Comparison of ENCODE assay signal across 8 mouse cellular contexts in the genomic region with DNA sequence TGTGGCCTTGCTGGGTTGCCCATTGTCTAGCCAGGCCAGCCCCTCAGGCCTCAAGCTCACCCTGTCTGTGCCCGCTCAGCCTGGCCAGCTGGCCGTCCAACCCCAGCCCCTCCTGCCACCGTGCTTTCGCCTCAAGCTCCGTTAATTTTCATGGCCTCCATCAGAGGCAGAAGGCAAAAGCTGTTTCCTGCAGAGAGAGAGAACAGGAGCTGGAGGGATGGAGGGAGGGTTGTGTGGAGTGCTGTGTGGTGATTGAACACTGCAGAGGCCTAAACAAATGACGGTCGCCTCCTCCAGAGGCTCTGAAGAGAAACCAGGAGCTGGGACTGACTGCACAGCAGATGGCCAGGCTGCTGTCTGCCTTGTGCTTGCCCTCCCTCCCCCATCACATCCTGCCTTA.
A peak's percentile ranks its signal among the peaks of the same experiment; 100 is the strongest.
DNase-seq lines count a peak whose midpoint lies in the region; ATAC-seq lines count a peak whose summit lies in the region.

No protein-coding gene starts in this region.

- DNase-seq in kidney, adult 11 months, result no peak
- peak; percentile 70 to 74 for DNase-seq in cerebellum, postnatal 25 days
- DNase-seq in hindbrain, embryonic 11.5 days (ENCODE audit: low spot score), result no peak
- no peak for DNase-seq in adrenal gland, adult 18-20 months (ENCODE audit: low spot score in 2 of 2)
- no peak for DNase-seq in frontal cortex, postnatal 14 days (ENCODE audit: low spot score in 2 of 2)
- no peak for DNase-seq in layer of hippocampus, adult 9-10 months (ENCODE audit: low spot score)

- peaks cover 33% of the 10 kb centered on the region for H3K36me3 ChIP-seq in kidney, embryonic 15.5 days
- peaks cover 2% of the 10 kb centered on the region; the same call in 1 of the 2 replicates for H3K36me3 ChIP-seq in hindbrain, embryonic 11.5 days (ENCODE audit: control insufficient read depth, insufficient read depth, low read length)
- no peaks in the 10 kb centered on the region for H3K36me3 ChIP-seq in midbrain, embryonic 15.5 days (replicated peaks)

- H3K4me1 ChIP-seq in kidney, embryonic 15.5 days, result peaks cover 84% of the 10 kb centered on the region
- peaks cover 9% of the 10 kb centered on the region for H3K4me1 ChIP-seq in hindbrain, embryonic 11.5 days (replicated peaks; ENCODE audit: control insufficient read depth, insufficient read depth, low read length)
- peaks cover 62% of the 10 kb centered on the region for H3K4me1 ChIP-seq in midbrain, embryonic 15.5 days

- H3K27ac ChIP-seq in kidney, embryonic 15.5 days, result peak overlapping the region; percentile 88
- peak overlapping the region; percentile 83 for H3K27ac ChIP-seq in hindbrain, embryonic 11.5 days (ENCODE audit: low read depth, low read length)
- H3K27ac ChIP-seq in midbrain, embryonic 15.5 days, result peak overlapping the region; percentile 81

- peak; percentile 89 for ATAC-seq in kidney, embryonic 15.5 days (replicated peaks; ENCODE audit: low FRiP score)
- peak; percentile 55; the same call in 1 of the 2 replicates for ATAC-seq in hindbrain, embryonic 11.5 days (ENCODE audit: low FRiP score)
- ATAC-seq in midbrain, embryonic 15.5 days (replicated peaks), result peak; percentile 52

- H3K9me3 ChIP-seq in kidney, embryonic 15.5 days (replicated peaks), result no peaks in the 10 kb centered on the region
- no peaks in the 10 kb centered on the region for H3K9me3 ChIP-seq in hindbrain, embryonic 11.5 days (ENCODE audit: control insufficient read depth, low read length)
- H3K9me3 ChIP-seq in midbrain, embryonic 15.5 days, result no peaks in the 10 kb centered on the region

- H3K9ac ChIP-seq in kidney, embryonic 15.5 days, result no peak overlapping the region
- H3K9ac ChIP-seq in hindbrain, embryonic 11.5 days (ENCODE audit: low read depth, low read length), result 0 out of 2 replicates have a peak overlapping the region, but pooled peaks have one; percentile 20
- peak overlapping the region; percentile 6; the same call in 1 of the 2 replicates for H3K9ac ChIP-seq in midbrain, embryonic 15.5 days

- no peak overlapping the region for H3K4me3 ChIP-seq in kidney, embryonic 15.5 days (replicated peaks)
- H3K4me3 ChIP-seq in hindbrain, embryonic 11.5 days (ENCODE audit: low read depth, low read length), result no peak overlapping the region
- no peak overlapping the region for H3K4me3 ChIP-seq in midbrain, embryonic 15.5 days

- H3K27me3 ChIP-seq in kidney, embryonic 15.5 days, result no peaks in the 10 kb centered on the region
- H3K27me3 ChIP-seq in hindbrain, embryonic 11.5 days (ENCODE audit: control insufficient read depth, insufficient read depth, low read length), result no peaks in the 10 kb centered on the region
- no peaks in the 10 kb centered on the region for H3K27me3 ChIP-seq in midbrain, embryonic 15.5 days (replicated peaks)

- H3K4me2 ChIP-seq in kidney, embryonic 15.5 days, result no peak overlapping the region
- H3K4me2 ChIP-seq in hindbrain, embryonic 11.5 days (replicated peaks; ENCODE audit: low read depth, low read length), result no peak overlapping the region
- H3K4me2 ChIP-seq in midbrain, embryonic 15.5 days, result no peak overlapping the region

- 25% methylated on average over 7 of the region's 7 CpGs for WGBS in kidney, embryonic 15.5 days
- WGBS in hindbrain, embryonic 11.5 days, result 38% methylated on average over 7 of the region's 7 CpGs
- WGBS in midbrain, embryonic 15.5 days, result 22% methylated on average over 7 of the region's 7 CpGs

Comparison
In these comparisons a context has a peak if more than half of its experiments do, and no peak if none do; other contexts are left out.
1. DNase-seq: peak in cerebellum, postnatal 25 days (2 of 2); none in kidney, adult 11 months (single experiment), hindbrain, embryonic 11.5 days (single experiment), adrenal gland, adult 18-20 months (0 of 2), frontal cortex, postnatal 14 days (0 of 2) and layer of hippocampus, adult 9-10 months (single experiment).
2. Peak in every context shown above with its lines, with median percentiles within 50 percentile points of each other: ATAC-seq and H3K27ac ChIP-seq.